Comparison of ENCODE assay signal across 8 mouse cellular contexts in genomic region chr2:35979644-35980021, GRCm38 (mm10). TPM values are rescaled to one million over a fixed set of nuclear protein-coding genes. Genes with fewer than 3 reads are reported as not detected.
DNase-seq lines count a peak whose midpoint lies in the region; ATAC-seq and TF ChIP-seq lines count a peak whose summit lies in the region.

Ttll11 (minus strand) TSS chr2:35979913.

- H3K27ac ChIP-seq in hindbrain, embryonic 10.5 days: peak within 1 kb of the TSS; percentile 92
- peak within 1 kb of the TSS; percentile 90 for H3K27ac ChIP-seq in lung, postnatal 0 days (ENCODE audit: low read length)

- H3K9me3 ChIP-seq in hindbrain, embryonic 10.5 days: no peaks in the 10 kb centered on the region
- H3K9me3 ChIP-seq in lung, postnatal 0 days (ENCODE audit: low read length): no peaks in the 10 kb centered on the region

- DNase-seq in MN1 (ENCODE audit: low spot score): peak; percentile 92
- DNase-seq in cerebellum, adult 9-10 months: peak; percentile 95
- peak; percentile 94 for DNase-seq in hindbrain, embryonic 10.5 days (ENCODE audit: low spot score)
- DNase-seq in layer of hippocampus, adult 9-11 months: peak; percentile 97
- DNase-seq in lung, postnatal 0 days (ENCODE audit: low spot score): peak; percentile 97
- peak; percentile 79 for DNase-seq in ovary, postnatal 14 days (ENCODE audit: low spot score)
- DNase-seq in thymus, postnatal 14 days: peak; percentile 88

- H3K9ac ChIP-seq in lung, postnatal 0 days (replicated peaks; ENCODE audit: low read depth): peak within 1 kb of the TSS; percentile 77

- H3K4me3 ChIP-seq in hindbrain, embryonic 10.5 days: peak within 1 kb of the TSS; percentile 92
- peak within 1 kb of the TSS; percentile 88 for H3K4me3 ChIP-seq in lung, postnatal 0 days (ENCODE audit: low read depth, low read length)

- H3K36me3 ChIP-seq in hindbrain, embryonic 10.5 days: 0 out of 2 replicates have a peak, but pooled peaks cover 5% of the 10 kb centered on the region
- H3K36me3 ChIP-seq in lung, postnatal 0 days (ENCODE audit: insufficient read depth, low read length): no peaks in the 10 kb centered on the region

- H3K27me3 ChIP-seq in hindbrain, embryonic 10.5 days (ENCODE audit: insufficient read depth, poor library complexity, severe bottlenecking): peaks cover 4% of the 10 kb centered on the region; the same call in 1 of the 2 replicates
- H3K27me3 ChIP-seq in lung, postnatal 0 days (replicated peaks; ENCODE audit: insufficient read depth, low read length): no peaks in the 10 kb centered on the region

- H3K4me2 ChIP-seq in lung, postnatal 0 days (replicated peaks; ENCODE audit: low read depth, low read length): peak within 1 kb of the TSS; percentile 99

- peaks cover 26% of the 10 kb centered on the region for H3K4me1 ChIP-seq in hindbrain, embryonic 10.5 days (replicated peaks)
- peaks cover 13% of the 10 kb centered on the region; the same call in 1 of the 2 replicates for H3K4me1 ChIP-seq in lung, postnatal 0 days (ENCODE audit: insufficient read depth, low read depth, low read length)

- TF ChIP-seq EP300 in lung, postnatal 0 days (IDR thresholded peaks at IDR 0.05): no peak

- under 1% methylated on average over 42 of the region's 42 CpGs for WGBS in hindbrain, embryonic 10.5 days
- 3% methylated on average over 40 of the region's 42 CpGs for WGBS in lung, postnatal 0 days

- TF ChIP-seq CTCF in lung, postnatal 0 days (IDR thresholded peaks at IDR 0.05): no peak

- ATAC-seq in frontal cortex, adult (ENCODE audit: low TSS enrichment): peak; percentile 66
- peak; percentile 95 for ATAC-seq in lung, postnatal 0 days

RNA-seq across cellular contexts. Expression of gene Ttll11, which starts in this region (rescaled TPM):
- polyA plus RNA-seq in hindbrain, embryonic 10.5 days (2016; fragmentation: Nextera tagmentation; extraction: Ambion mirVana): 0.86 and 1.6 TPM in 2 replicates
- polyA plus RNA-seq in lung, postnatal 0 days (2015; fragmentation: Nextera tagmentation; extraction: Ambion mirVana): 1.7 and 2.1 TPM in 2 replicates

Comparison
In these comparisons a context has a peak if more than half of its experiments do, and no peak if none do; other contexts are left out.
1. Peak in every context shown above with its lines: DNase-seq, ATAC-seq, H3K4me3 ChIP-seq and H3K27ac ChIP-seq.